Mouse (Mus musculus) liver, embryonic 15.5 days (tissue): ENCODE results near the gene Plac1. TPM values are rescaled to one million over a fixed set of nuclear protein-coding genes. Genes with fewer than 3 reads are reported as not detected.

Experiments
- microRNA counts: library from miRNA; unstranded; fragments of <30 nt; microRNA quantifications from one replicate; lab custom pipeline; 2016
- microRNA-seq: library from miRNA; unstranded; fragments of <30 nt; microRNA quantifications from one replicate; pipeline ENCODE4, GENCODE M21; 2016
- polyA plus RNA-seq: library from polyadenylated mRNA; unstranded; fragments of >200 nt; fragmentation: Nextera tagmentation; extraction: Ambion mirVana; gene quantifications from 2 replicates; pipeline ENCODE4 v1.2.1, GENCODE M21; 2015

Plac1 gene
- polyA plus RNA-seq, 1 experiment from 2014 or later: 1.1 TPM

MicroRNA genes within 50 kb of the gene (microRNA counts, 519-probe panel; counts per million panel counts)
- microRNA mmu-miR-322 (lab: Ali Mortazavi, UCI) (4,033 counts per million, percentile 83 among the panel's probes with 10 or more counts), microRNA mmu-miR-351 (lab: Ali Mortazavi, UCI) (1,787 counts per million, percentile 14 among the panel's probes with 10 or more counts), microRNA mmu-miR-450a-3p (lab: Ali Mortazavi, UCI) (not detected), microRNA mmu-miR-450a-5p (lab: Ali Mortazavi, UCI) (4,025 counts per million, percentile 82 among the panel's probes with 10 or more counts), microRNA mmu-miR-450b-3p (lab: Ali Mortazavi, UCI) (2,205 counts per million, percentile 32 among the panel's probes with 10 or more counts), microRNA mmu-miR-450b-5p (lab: Ali Mortazavi, UCI) (not detected), microRNA mmu-miR-503 (lab: Ali Mortazavi, UCI) (1,320 counts per million, percentile 6 among the panel's probes with 10 or more counts), microRNA mmu-miR-542-3p (lab: Ali Mortazavi, UCI) (2,303 counts per million, percentile 37 among the panel's probes with 10 or more counts), microRNA mmu-miR-542-5p (lab: Ali Mortazavi, UCI) (2,959 counts per million, percentile 59 among the panel's probes with 10 or more counts)

Small RNA genes lying within 50 kb of the gene (microRNA-seq; reads per million reads assigned to microRNA genes)
- gene Mir322 (29,247 reads per million, percentile 98 among the genes with 10 or more reads in this experiment), gene Mir351 (3,861 reads per million, percentile 88 among the genes with 10 or more reads in this experiment), gene Mir450-1 (39.6 reads per million, percentile 43 among the genes with 10 or more reads in this experiment), gene Mir450-2 (14.0 reads per million, percentile 31 among the genes with 10 or more reads in this experiment), gene Mir450b (294 reads per million, percentile 64 among the genes with 10 or more reads in this experiment), gene Mir503 (669 reads per million, percentile 72 among the genes with 10 or more reads in this experiment), gene Mir542 (835 reads per million, percentile 74 among the genes with 10 or more reads in this experiment)

Other genes starting within 250 kb of the Plac1 start
- 4.7 and 5.4 TPM in 2 replicates for gene Fam122b, start 29.7 kb upstream of the Plac1 start, polyA plus RNA-seq
- gene Fam122c, start 33.3 kb upstream of the Plac1 start, polyA plus RNA-seq: not detected in 2 replicates
- gene Mospd1, start 130.4 kb upstream of the Plac1 start, polyA plus RNA-seq: 30.7 and 36.4 TPM in 2 replicates
- not detected in 2 replicates for gene Etd, start 194.8 kb upstream of the Plac1 start, polyA plus RNA-seq